Mouse (Mus musculus): ENCODE results near the gene Cactin.

- TF ChIP-seq EP300 (IDR thresholded peaks at IDR 0.05; ENCODE audit: insufficient read depth, low read depth, low read length) (no peak), POLR2A (IDR thresholded peaks at IDR 0.05; ENCODE audit: insufficient read depth, low read depth, low read length) (no peak), CTCF (IDR thresholded peaks at IDR 0.05) (no peak)
Measured at GRCm38 (mm10) chr10:81327959-81328358, 7.1 kb downstream of the Cactin start.

All from heart, adult 2 months (tissue).